Mouse (Mus musculus): ENCODE measurements around the gene Gstm6.
"Not testable (repeated sequence)": the region's sequence is repeated elsewhere in the genome, so short reads cannot be mapped to it uniquely, and the experiment has no call there.

Gstm6 gene

GRCm38 (mm10) chr3:107943239-107943990 lies at the start of gene Gstm6:
Gene Gstm6, minus strand, starts transcription at chr3:107943749.
- peak; percentile 32 for DNase-seq

- peak; percentile 7 for DNase-seq
Observed at GRCm38 (mm10) chr3:107986041-107986562, 42.6 kb upstream of the Gstm6 start, which contains the start of gene Gstm2. Gene Gstm2, minus strand, starts transcription at chr3:107986453.

- DNase-seq, result not testable (repeated sequence)
Observed at GRCm38 (mm10) chr3:107985141-107985540, 41.6 kb upstream of the Gstm6 start.

GRCm38 (mm10) chr3:107984471-107984870 lies 40.9 kb upstream of the Gstm6 start:
- DNase-seq, result no peak

DNA sequence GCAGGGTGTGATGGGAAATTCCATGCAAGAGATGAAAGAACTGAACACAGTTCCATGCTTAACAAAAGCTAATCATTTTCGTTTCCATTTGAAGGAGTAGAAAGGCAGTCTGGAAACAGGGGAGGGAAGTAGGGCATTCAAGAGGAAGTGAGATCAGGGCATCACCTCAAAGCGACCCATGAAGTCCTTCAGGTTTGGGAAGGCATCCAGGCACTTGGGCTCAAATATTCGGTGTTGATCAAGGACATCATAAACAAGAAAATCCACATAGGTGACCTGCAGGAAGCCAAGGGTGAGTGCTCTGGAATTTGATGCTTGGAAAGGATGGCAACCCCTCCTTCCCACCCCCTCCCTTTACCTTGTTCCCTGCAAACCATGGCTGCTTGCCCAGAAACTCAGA lies 40.2 kb upstream of the Gstm6 start:
- no peak for DNase-seq

- no peak for DNase-seq
Observed at GRCm38 (mm10) chr3:107982726-107983125, 39.2 kb upstream of the Gstm6 start.

DNA sequence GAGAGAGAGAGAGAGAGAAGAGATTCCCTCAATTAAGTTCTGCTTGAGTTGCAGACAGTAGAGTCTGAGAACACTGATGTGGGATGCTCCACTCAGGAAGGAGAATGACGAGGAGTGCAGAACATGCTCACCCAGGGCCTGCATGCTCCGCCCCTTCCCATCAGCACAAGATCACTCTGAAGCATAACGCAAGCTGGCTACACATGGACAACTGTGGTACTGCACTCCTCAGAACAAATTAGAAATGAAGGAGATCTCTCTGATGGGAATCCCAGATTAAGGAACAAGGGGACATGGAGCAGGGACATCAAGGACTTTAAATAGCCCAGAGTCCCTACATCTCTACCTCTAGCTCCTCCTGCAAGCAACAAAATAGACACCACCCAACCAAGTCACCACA lies 37.7 kb upstream of the Gstm6 start:
- DNase-seq, result no peak

- no peak for DNase-seq
Observed at GRCm38 (mm10) chr3:107977691-107978090, 34.1 kb upstream of the Gstm6 start.

DNA sequence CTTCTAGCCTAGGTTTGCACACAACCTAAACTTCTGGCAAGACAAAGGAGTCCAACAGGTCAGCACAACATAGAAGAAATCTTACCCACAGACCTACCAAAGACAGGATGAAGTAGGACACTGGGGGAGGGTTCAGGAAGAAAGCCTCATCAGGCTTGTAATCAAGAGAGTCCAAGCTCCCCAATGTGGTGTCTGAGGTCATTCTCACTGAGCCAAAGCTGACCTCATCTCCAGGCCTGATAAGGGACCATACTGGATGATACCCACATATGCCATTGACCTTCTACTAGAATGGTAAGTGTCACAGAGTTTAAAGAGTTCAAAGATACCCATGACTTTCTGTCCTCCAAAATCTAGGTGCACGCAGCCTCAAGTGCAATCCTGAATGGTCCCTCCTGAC lies 30.7 kb upstream of the Gstm6 start:
- DNase-seq, result no peak

DNA sequence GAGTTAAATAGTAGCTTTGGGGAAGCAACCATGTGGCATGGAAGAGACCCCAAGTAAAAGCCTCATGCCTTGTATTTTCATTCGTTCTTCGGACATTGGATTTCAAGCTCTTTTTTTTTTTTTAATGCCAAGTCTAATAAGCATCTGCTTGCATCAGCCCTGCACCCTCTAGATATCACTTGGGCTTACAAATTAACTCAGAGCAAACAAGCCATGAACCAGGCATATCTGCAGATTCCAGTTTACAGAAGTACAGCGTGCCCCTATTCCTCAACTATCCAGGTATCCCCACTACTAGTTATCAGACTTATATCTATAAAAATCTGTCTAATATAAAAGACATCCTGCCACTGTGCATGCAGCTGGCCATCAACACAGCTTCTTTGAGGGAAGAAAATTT lies 28.5 kb upstream of the Gstm6 start:
- DNase-seq, result no peak

DNA sequence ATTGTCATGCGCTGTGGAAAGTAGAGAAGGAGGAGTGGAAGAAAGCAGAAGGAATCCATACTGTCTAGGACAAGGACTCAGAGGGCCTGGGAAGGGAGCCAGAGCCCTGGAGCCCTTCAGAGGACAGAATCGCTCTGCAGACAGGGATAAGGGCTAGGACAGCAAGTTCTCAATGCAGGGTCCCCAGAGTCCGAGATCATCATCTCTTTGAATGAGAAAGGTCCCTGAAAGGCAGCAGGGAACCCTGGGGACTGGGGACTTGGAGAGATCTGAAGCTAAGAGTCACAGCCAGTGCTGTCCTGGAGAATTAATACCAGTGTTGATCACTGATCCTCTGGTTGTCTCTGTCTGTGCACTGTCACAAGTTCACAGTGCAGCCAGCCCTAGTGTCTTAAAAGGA lies 27.6 kb upstream of the Gstm6 start:
- not testable (repeated sequence) for DNase-seq

GRCm38 (mm10) chr3:107968724-107969395 lies 25.3 kb upstream of the Gstm6 start, which contains the start of gene Gstm3:
Gene Gstm3, minus strand, starts transcription at chr3:107969283.
- no peak for DNase-seq

DNA sequence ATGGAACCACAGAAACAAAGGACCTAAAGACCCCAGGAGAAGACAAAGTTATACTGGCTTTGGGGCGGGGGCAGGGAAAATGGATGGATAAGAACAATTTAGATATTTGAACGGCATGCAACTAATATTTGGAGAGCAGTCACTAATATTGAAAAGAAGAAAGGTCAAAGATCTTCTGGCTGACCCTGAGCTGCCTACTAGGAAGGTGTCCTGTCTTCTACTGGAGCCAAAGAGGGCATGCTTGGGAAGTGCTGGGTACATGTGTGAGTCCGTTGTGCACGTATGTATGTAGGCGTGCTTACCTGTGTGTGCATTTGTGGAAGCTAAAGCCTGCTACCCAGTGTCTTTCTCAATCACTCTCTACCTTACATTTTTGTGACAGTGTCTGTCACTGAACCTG lies 23.1 kb upstream of the Gstm6 start:
- no peak for DNase-seq

DNA sequence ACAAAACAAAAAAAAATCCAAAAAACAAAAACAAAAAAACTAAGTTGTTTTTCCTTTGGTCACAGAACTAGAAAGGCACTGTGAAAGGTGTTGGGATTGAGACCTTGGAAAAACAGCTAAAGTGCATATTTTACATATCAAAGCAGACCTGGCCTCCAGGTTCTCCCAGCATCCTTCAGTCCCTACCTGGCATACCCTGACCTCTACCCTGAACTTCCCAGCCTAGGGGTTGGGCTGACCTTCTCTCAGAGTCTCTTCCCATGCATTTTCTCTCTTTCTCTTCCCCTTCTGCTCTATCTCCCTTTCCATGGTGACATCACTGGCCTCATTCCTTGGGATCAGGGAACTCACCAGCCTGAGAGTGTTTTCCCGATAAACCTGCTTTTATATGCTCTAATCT lies 22.0 kb upstream of the Gstm6 start:
- DNase-seq, result no peak

- DNase-seq, result no peak
Observed at GRCm38 (mm10) chr3:107964656-107965308, 21.2 kb upstream of the Gstm6 start.

- peak; percentile 18 for DNase-seq
Observed at GRCm38 (mm10) chr3:107964026-107964425, 20.5 kb upstream of the Gstm6 start.

DNA sequence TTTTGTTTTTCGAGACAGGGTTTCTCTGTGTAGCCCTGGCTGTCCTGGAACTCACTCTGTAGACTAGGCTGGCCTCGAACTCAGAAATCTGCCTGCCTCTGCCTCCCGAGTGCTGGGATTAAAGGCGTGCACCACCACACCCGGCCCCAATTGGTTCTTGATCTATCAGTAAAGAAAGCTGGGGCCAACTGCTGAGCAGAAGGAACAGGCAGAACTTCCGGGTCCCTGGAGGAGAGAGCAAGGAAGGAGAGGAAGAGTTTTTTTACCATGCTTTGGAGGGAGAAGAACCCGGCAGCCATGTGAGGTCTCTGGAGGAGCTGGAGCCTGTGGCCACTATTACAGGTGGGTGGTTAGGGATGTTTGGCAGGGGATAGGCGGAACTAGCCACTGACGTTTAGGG lies 11.7 kb upstream of the Gstm6 start:
- not testable (repeated sequence) for DNase-seq

DNA sequence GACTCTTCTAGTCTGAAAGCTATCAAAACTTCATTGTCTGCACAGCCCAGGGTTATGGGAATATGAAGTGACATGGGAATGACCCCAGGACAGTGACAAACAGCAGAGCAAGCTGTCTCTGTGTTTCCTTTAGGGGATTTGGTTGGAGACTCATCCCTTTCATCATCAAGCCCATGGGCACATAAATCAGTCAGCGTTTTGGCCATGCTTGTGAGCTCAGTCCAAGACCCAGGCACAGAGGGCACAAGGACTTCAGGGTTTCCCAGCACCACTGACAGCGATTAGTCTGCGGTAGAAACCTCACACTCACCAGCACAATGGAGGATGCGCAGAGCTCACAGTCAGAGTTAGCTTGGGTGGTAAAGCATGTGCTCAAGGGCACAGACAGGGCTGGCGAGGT lies 10.4 kb upstream of the Gstm6 start:
- DNase-seq, result no peak

DNA sequence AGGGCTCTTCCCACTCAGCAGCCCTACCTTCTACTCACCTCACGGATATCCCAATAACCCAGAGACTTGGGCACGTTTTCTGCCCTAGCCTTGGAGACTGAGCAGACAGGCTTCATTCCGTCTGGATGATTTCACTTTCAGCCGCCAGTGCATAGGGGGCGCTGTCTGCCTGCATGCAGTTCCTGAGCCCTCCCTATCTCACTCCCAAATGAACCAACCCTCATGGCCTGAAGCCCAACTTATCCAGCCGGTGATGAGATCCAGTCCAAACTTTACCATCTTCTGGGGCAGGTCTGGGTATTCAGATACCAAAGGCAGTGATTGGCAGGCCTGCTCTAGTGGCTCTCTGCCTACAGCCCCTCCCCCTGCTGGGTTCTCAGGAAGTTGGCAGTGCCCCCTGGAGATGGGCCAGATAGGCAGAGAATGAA lies 9.8 kb upstream of the Gstm6 start:
- DNase-seq, result peak; percentile 69

- no peak for DNase-seq
Observed at GRCm38 (mm10) chr3:107950531-107950930, 7.0 kb upstream of the Gstm6 start.

DNA sequence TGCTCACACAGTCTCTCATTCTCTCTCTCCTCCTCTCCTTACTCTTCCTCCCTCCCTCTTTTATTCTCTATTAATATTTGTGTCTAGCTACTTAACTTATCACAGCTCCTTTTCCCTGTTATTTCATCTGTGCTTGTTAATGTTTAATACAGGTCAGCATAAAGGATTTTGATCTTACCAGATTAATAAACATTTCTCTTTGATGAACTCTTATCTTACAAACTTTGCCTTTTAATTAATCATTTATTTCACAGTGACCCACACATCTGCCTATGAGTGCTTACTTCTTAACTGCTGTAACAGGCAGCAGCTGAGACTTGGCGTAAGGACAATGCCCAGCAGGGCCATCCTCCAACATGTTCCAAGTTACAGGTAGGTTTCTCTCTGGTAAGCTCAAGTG lies 5.9 kb upstream of the Gstm6 start:
- DNase-seq, result not testable (repeated sequence)

GRCm38 (mm10) chr3:107945729-107946128 lies 2.2 kb upstream of the Gstm6 start:
- no peak for DNase-seq

- no peak for DNase-seq
Observed at GRCm38 (mm10) chr3:107941261-107941660, 2.3 kb downstream of the Gstm6 start.

DNA sequence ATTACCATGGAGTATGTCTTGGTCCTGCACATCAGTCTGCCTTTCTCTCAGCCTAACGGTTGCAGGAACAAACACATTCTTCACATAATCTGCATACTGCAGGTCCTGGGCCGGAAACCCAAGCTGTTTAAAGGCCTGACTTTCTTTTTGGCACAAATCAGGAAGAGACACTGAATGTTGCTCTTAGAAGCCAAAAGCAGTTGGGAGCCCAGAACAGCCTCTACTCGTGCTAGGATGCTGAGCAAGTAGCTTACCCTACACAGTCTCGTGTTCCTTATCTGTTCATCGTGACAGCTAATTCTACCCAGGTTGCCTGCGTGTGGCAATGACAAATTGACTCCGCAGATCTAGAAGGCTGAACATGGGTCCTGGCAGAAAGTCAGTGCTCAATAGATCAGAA lies 3.0 kb downstream of the Gstm6 start:
- no peak for DNase-seq

Measured in liver (tissue).